Mouse (Mus musculus) testis, postnatal 10 days (tissue): ENCODE measurements around the gene Fmo1.

Source experiments
- DNase-seq: peaks from one replicate; pipeline ENCODE4 v3.0.0; 2021; ENCODE audit warnings: low spot score

Fmo1 gene

DNA sequence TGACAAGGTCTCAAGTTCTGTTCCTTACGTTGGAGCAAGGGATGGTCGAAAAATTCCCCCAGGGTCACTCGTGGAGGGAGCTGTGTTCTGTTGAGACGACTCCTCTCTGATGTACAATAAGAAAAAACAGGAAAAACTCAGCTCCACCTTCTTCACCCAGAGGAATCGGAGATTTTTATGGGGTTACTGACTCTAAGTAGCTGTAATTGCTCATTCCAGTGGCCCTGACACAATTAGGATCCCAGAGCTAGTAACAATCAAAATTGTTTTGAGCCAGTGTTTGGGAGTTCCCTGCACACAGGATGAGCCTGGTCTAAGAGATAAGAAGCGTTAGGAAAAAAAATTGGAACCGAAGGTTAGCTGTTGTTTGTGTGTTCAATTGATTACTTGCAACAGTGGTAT, at the start of gene Fmo1:
Fmo1 (minus strand) TSS at position 331 of the 402 bp plus-strand sequence.
- no peak for DNase-seq

DNA sequence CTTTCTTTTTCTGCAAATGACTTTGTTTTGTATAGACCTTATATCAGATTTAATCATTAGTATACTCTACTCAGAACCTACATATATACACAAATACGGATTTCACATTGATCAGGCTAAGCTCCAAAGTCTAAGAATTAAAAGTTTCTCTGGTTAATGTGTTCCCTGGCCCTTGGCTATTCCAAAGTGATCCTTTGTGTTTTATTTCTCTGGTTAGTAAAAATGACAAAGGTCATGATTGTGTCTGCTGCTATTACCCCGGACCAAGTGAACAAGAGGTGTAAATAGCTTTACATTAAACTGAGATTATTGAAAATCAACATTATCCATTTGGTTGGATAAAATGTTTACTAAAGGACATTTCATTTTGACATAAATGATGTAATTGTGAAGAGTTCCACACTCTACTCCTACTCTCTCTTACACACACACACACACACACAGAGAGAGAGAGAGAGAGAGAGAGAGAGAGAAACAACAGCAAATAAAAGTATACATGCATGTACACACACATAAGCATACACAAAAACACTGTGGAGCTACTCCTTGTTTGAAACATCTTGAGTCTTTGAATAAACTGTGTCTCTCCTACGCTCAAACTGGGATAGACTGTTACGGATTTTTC, 48.6 kb upstream of the Fmo1 start:
- no peak for DNase-seq

DNA sequence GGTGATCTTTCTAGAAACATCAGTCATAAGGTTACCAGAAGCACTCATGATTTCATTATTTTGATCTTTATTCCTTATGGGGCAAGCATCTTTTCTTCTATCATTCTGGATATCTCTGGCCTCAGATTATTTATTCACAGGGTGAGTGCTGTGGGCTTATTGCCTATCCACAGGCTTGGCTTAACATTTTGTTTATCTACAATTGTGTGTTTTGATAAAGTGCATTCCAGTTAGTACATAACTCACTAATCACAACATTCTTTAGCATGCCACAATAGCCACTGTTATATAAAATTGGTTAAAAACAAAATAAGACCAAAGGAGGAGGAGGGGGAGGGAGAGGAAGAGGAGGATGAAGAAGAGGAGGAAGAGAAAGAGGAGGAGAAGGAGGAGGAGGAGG, 45.7 kb upstream of the Fmo1 start:
- no peak for DNase-seq

DNA sequence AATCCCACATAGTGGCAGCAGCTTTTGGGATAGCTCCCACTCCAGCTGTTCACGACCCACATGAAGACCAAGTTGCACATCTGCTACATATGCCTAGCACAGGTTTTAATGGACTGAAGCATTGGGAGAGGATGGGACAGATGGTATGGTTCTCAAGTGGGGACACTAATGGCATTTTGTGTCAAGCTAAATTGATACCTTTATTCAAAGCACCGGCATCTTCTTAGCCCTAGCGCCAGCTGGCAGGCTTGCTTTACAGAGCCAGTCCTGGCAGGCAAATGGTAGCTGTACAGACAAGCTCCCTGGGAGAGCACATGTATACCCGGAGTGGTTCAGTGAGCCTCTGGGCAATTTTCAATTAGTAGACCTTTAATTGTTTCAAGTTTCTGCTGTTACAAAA, 35.5 kb upstream of the Fmo1 start:
- DNase-seq = no peak

DNA sequence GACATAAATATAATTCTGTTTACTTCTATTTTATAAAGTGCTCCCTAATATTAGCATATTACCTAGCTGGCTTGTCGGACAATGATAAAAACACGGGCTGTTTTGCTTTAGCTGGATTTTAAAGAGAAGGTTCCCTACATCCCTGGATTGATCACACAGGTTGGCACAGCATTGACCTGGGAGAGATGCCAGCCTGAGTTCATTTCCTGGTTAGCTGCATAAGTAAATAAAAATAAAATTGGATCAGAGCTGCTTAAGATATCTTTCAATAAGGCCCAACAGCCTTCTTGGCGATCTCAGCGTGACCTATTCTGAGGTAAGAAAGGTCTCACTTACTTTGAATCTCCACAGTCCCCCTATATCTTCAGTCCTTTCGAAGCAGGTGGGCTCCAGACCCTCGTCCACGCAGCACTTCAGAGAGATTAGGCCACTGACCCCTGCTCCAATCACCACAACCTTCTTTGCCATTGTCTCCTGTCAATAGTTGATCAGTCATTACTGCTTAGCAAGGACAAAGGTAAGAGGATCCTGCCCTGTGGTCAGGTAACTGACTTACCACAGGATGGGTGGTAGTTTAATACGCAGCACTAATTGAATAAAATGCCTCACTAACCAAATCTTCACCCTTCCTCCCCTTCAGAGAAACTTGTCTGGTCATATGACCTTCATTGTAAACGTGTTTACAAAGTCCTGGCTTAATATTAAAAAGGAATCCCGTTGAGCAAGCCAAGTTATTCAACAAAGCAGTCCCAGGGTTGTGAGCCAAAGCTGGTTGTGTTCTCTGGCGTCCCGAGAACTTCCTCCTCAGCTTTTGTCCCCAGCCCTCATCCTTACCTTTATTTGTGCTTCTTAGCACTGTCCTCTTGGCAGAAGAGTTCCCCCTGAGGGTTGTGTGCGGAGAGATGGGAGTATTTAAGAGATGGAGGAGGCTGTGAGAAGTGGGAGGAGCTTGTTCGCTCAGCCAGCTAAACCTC, 31.7 kb upstream of the Fmo1 start, which contains the start of gene Fmo2:
Fmo2 (minus strand) TSS at position 889 of the 974 bp plus-strand sequence.
- DNase-seq = no peak

DNA sequence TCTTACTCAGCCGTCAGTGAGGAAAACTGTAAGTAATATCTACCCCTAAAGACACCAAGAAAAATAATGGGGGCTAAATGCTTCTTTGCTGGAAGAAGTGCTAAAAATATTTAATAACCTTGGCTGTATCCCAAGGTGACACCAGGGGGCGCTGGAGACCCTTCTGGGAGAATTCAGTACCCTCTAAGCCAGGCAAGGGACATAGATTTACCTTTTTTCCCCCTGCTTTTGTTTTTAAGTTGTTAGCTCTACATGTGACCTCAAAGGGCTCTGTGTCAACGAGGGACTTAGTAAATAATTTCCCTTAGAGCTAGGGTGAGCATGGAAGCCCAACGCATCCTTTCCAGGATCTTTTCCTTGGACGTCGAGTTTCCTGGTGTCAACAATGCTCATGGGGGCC, 29.5 kb upstream of the Fmo1 start:
- DNase-seq = peak; percentile 91

DNA sequence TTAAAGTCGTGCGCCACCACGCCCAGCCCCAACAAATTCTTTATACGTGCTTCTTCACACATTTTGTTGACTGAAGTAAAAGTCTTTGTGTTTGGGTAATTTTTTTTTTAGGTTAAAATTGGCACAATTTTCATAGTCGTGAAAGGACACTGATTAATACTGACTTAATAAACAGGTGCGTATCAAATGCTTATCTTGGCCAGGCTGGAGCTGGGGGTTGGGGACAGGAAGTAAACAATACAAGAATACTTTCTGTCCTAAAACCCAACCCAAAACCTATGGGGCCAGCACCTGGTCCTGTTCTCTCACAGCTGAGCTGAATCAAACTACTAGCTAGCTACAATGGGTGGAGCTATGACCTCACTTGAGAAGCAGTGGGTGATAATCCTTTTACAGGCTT, 26.6 kb upstream of the Fmo1 start:
- no peak for DNase-seq

DNA sequence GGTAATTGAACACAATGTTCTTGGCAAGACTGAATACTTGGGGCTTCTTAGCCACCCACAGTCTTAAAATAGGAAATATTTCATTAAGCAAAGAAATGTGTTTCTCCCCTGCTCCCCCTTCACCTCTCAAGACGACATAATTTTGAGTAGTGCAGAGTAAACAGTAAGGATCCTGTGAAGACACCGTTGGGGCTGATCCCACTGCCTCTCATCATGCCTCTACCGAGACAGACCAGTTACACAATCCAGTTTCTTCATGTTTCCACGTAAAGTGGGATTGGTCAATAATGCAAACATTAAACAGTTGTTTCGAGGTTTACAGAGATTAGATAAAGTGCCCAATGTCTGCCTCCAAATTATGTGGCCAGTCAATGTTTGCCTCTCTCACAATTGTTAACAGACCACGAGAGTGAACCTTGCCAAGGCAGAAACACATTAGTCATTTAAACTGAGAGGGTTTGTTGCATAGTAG, 25.6 kb upstream of the Fmo1 start:
- no peak for DNase-seq

DNA sequence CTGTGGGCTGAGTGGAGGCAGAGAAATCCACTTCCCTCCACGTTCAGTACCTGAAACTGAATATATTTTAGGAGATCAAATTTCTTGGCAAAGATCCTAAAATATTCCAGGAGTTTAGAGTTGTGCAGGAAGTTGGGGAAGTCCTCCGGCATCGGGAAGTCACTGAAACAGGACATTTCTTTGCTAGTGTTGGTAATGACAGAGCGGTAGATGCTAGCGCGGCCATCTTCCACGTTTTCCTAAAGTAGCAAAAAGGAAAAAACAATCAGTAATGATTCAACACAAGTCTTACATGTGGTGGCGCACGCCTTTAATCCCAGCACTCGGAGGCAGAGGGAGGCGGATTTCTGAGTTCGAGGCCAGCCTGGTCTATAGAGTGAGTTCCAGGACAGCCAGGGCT, 22.2 kb upstream of the Fmo1 start:
- DNase-seq = no peak

DNA sequence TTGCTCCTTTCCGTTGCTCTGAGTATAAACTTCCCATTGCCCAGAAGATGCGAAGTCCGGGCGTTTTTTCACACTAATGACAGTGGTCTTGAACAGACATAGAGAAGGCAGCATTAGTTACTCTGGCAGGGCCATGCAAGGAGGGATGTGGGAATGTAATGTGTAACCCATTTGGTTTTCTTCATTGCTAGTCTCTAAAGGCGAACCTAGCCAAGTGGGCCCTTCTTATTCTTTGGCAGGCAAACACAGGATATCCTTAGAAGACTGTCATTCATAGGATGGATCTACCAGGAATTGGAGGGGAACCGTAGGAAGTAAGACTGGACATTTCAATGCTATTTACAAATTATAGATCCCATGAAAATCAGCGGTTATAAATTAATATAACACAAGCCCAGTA, 21.2 kb upstream of the Fmo1 start:
- DNase-seq = no peak

DNA sequence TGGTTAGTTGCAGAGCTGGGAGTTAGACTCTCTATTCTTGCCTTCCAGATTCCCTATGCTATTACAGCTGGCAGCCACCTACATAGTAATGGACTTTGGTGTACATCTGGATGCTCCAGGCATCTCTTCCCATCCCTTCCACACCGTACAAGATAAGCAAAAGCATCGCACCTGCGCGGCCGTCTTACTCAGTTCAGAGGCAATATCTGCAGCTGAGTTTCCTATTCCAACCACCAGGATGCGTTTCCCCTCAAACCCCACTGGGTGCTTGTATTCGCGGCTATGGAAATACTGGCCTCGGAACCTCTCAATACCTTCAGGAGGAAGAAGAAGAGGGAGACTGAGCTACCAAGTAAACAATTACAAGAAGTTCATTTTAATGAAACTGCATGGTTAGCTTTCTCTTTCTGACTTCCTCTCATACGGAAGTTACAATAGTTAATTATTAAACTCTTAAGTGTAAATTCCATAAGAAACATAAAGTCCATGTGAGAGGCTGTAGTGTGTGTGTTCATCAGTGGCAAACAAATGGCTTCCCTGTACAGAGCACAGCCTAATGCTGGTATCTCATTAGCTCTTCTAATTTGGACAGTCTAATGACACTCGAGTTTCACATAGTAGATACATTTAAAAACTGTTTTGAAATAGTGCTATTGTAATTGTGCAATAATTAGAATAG, 19.9 kb upstream of the Fmo1 start:
- DNase-seq = no peak

DNA sequence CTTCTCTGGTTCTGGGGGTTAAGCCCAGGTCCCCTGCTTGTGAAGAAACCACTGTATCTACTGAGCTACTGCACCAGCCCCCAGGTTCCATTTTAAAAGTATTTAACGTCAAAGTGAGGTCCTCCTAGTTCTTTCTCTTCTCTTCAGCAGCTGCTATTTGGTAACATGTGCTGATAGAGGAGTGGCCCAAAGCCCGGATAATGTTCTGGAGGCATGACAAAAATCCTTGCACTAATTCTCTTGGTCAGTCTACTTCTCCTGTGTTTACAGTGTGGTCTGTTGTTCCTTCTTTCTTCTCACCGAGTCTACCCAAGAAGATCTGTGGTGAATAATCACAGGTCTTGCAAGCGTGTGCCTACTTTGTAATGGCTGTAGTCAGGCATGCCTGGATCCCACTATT, 16.3 kb upstream of the Fmo1 start:
- no peak for DNase-seq

DNA sequence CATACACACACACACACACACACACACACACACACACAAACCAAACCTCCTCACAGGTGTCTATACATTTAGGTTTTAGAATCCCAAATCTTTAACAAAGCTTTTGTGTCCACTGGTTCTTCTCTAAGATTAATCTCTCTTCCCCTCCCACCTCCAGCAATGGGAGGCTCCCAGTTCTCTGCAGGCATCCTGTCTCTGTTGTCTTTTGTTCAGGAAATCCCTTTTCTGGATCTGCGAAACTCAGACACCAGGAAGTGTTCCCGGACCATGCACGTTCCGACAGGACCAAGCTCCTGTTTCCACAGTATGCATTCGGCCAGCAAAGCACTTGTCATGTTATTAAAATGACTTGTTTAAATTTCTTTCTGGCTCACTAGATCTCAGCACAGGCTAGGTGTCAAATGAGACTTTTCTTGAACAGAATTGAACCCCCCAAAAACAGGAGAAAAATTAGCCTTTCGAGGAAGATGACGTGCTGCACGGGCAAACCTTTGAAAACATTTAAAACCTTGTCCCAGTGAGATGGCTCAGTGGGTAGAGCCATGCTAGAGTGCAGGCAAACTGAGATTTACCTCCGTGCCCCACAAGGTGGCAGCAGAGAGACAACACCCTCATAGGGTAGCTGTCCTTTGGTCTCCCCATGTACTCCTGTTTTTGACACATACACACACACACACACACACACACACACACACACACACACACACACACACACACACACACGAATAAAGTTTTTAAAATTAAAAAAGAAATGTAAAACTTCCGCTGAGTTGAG, 13.4 kb upstream of the Fmo1 start:
- DNase-seq = peak; percentile 81

DNA sequence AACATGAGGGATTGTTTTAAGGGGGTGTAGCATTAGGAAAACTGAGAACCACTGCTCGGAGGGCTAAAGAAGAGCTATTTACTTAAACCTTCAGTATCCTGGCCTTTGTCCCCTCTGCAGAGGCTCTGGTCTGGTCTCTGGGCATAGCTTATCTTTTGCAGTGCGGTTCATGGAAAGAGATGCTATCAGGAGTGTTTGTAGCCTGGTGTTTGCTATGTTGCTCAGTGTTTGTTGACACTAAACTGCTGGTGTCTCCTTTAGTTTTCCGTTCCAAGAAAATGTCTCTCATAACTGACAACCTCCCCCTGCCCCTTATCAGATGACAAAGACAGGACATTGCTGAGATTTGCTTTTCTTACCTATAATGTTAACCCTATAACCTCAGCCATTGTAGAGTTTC, 8.7 kb upstream of the Fmo1 start:
- no peak for DNase-seq

DNA sequence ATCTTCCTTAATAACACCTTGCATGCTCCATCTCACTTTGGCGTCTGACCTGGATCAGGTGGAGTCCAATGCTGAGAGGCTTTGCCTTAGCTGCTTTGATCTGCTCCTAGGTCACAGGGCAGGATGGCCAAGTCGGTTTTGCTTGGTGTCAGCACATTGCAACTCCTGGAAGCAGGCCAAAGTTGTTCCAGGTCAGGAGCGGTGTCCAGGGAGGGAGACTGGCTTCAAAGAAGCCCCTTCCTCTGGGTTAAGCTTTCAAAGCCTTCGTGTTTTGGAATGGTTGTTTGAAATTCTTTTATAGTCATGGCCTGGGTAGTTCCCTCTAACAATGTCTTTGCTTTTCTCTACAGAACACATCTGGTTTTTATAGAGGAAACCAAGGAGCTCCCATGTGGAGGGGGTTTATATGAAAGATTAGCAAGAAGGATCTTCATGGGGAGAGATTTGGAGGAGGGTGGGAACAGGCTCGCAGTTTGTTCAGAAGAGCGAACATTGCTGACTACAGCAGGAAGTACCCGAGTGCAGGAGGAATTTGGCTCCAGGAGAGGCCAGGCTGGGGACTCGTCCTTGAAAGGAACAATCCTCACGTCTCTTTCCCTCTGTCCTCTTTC, 5.4 kb upstream of the Fmo1 start:
- peak; percentile 51 for DNase-seq

DNA sequence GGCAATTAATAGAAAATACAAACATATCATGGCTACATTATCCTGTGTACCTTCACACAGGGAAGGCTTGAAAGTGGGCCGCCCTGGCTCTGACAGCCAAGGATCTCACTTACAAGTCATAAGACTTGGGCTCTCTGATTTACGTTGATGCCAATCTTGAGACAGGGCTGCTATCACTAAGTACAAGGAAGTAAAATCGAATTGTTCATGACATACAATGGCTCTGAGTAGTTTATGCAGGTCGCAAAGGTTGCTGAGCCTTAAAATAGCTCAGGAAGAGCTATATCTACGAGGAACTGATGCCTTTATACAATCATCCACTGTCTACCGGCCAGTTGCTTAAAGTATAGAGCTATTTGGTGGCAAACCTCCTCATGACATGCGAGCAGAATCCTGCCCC, 4.6 kb upstream of the Fmo1 start:
- DNase-seq = no peak

DNA sequence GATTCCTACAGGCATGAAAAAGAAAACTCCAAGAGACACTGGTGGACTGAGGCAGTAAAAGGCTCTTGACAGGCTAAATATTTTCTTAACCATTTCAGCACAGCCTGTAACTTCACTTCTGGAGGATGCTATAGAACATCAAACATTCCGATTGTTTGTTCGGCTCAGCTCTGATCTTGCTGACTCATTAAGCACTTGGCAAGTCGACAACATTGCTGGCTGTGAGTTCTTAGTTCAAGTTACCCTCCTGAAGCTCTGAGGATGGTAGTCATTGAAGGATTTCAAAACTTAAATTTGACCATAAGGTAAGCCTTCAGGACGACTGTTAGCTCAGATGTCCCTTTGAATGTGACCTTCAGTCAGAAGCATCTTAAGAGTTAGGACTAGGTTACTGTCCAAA, 986 bp upstream of the Fmo1 start:
- no peak for DNase-seq

DNA sequence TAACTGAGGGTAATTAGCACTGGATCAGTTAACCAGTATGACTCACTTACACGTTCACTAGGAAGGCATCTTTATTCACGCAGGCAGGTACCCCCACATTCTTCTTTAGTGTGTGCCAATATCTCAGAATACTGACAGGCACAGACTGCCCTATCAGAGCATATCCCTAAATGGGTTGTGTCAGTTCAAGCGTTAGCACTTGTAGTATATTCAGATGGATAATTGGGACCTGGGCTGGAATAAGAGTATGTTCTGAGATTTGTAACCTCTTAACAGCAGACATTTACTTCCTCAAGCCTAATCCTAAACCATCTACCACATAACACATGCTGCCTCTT, 948 bp downstream of the Fmo1 start:
- DNase-seq = no peak

DNA sequence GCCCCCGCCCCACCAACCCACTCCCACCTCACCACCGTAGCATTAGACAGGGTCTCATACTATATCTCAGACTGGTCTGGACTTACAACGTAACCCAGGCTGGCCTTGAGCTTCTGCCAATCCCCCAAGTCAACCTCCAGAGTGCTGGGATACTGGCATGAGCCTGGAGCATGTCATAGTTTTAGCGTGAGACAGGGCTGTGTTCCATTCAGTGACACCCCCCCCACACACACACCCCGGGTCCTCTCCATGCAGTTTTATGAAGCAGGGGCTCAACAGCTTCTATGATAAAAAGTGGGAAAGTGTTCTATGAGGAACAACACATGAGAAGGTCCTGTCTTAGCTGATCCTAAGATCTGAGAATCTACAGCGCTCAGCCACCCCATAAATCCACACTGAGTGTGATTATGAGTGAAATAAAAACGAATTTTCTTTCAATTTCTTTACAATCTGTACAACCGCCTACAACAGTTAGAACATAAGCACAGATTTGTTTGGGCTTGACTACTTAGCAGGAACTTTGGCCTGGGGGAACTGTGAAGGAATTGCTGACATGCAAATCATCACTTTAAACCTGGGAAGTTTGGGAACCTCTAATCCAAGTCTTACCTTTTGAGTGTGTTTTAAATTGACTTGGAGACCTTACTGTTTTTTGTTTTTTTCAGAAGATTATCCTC, 1.5 kb downstream of the Fmo1 start:
- no peak for DNase-seq

DNA sequence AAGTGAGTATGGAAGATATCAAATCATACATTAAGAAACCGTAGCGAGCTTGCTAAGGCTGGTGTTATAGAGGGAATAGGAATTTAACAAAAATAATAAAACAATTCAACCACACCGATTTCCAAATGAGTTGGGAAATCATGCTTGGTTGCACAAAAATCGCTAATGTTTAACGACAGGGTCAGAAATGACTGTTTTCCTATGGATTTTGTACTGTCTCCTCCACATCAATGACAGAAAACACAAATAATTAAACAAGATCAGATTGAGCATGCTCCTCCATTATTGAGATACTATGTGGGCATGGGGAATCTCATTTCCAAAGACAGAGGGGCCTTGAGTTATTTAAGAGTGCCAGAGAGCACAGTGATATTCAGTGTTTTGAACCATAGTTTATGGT, 2.1 kb downstream of the Fmo1 start:
- DNase-seq = no peak

DNA sequence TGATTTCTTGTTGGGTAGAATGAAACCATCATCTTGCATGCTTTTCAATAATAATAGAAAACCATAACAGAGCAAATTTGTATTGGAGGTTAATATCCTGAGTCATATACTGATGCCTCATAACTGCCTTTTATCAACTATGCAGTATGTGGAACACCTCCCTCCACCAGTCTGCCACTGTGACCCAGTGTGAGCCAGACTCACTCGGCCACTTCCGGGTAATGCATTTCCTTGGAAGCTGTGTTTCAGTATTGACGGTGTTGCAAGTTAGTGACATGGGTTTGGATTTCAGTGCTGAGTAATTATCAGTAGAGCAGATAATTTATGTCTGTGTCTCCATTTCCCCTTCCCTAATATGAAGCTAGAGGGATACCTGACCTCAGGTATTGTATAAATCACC, 2.8 kb downstream of the Fmo1 start:
- DNase-seq = no peak
